Mouse (Mus musculus): ENCODE measurements around the gene Myo15b. TPM values are rescaled to one million over a fixed set of nuclear protein-coding genes. Genes with fewer than 3 reads are reported as not detected.

Myo15b gene
- total and polyA plus RNA-seq, 2 experiments = 0.28 to 0.51 TPM

GRCm38 (mm10) chr11:115812095-115812494 lies 46.1 kb upstream of the Myo15b start:
- Histone ChIP-seq H3K79me2 (ENCODE audit: control insufficient read depth, insufficient read depth, low read length) (peaks cover 18% of the 10 kb centered on the region; the same call in 1 of the 2 replicates), H3K9ac (ENCODE audit: low read depth, low read length) (peak overlapping the region; percentile 85), H3K36me3 (ENCODE audit: control insufficient read depth, insufficient read depth, low read length) (no peaks in the 10 kb centered on the region), H3K27me3 (ENCODE audit: control insufficient read depth, insufficient read depth, low read length) (no peaks in the 10 kb centered on the region), H3K27ac (replicated peaks; ENCODE audit: insufficient read depth, low read depth, low read length) (peak overlapping the region; percentile 87; the same call in 1 of the 2 replicates), H3K4me3 (ENCODE audit: insufficient read depth, low read depth, low read length) (peak overlapping the region; percentile 87), H3K4me1 (ENCODE audit: control insufficient read depth, insufficient read depth, low read length) (peaks cover 28% of the 10 kb centered on the region)
- 43% methylated on average over 7 of the region's 7 CpGs for WGBS
- DNase-seq (ENCODE audit: extremely low read depth, low read depth, low spot score) = no peak
- TF ChIP-seq POLR2A (IDR thresholded peaks at IDR 0.05; ENCODE audit: extremely low read depth, insufficient read depth, low read length) = no peak

- peaks cover 18% of the 10 kb centered on the region; the same call in 1 of the 2 replicates for H3K79me2 ChIP-seq (ENCODE audit: control insufficient read depth, insufficient read depth, low read length)
- H3K27me3 ChIP-seq (ENCODE audit: control insufficient read depth, insufficient read depth, low read length) = no peaks in the 10 kb centered on the region
- H3K9ac ChIP-seq (ENCODE audit: low read depth, low read length) = peak overlapping the region; percentile 85
- H3K36me3 ChIP-seq (ENCODE audit: control insufficient read depth, insufficient read depth, low read length) = no peaks in the 10 kb centered on the region
- H3K4me3 ChIP-seq (ENCODE audit: insufficient read depth, low read depth, low read length) = peak overlapping the region; percentile 87
- DNase-seq (ENCODE audit: extremely low read depth, low read depth, low spot score) = no peak
- no peak for TF ChIP-seq CTCF (IDR thresholded peaks at IDR 0.05; ENCODE audit: low read depth, low read length)
- no peak for TF ChIP-seq POLR2A (IDR thresholded peaks at IDR 0.05; ENCODE audit: extremely low read depth, insufficient read depth, low read length)
- H3K27ac ChIP-seq (replicated peaks; ENCODE audit: insufficient read depth, low read depth, low read length) = peak overlapping the region; percentile 87
- whole genome bisulfite sequencing = 4% methylated on average over 28 of the region's 28 CpGs
- H3K4me1 ChIP-seq (ENCODE audit: control insufficient read depth, insufficient read depth, low read length) = peaks cover 28% of the 10 kb centered on the region
These were observed 45.4 kb upstream of the Myo15b start for GRCm38 (mm10) chr11:115812533-115813420.

DNA sequence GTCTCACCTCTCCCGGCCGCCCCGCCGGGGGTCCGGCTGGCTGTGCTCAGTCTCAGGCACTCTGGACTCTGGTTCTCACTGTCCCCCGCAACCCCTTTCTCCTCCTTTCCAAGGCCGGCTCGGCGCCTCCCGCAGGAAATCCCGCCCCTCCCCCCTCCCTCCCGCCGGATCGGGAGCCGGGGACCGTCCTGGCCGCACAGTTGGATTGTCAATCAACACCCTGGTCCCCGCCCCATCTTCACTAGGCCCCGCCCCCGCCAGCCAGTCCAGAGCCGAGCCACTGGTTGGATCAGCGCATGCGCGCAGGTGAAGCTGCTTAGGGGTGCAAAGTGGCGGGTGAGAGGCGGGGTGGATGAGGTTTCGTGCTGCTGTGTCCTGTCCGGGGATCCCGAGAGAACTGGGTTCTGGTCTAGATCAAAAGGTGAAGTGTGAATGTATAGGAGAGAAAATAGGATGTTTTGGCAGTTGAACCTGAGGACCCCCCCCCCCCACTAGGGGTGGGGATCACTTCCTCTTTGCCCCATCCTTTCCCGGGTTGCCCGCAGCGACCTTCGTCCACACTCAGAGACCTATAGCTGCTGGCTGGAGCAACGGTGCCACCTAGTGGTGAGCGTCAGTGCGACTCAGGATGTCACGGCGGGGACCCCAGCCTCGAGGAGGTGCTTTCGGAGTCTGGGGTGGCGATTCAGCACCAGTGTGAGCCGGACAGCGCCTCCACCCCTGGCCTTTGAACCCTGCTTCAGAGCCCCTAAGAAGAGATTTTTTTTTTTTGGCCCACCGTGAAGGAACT lies 44.5 kb upstream of the Myo15b start, which contains the start of gene Caskin2:
Gene Caskin2 (minus strand): TSS at position 133 of the 790 bp plus-strand sequence.
- H3K4me1 ChIP-seq (ENCODE audit: control insufficient read depth, insufficient read depth, low read length) = peaks cover 28% of the 10 kb centered on the region
- DNase-seq (ENCODE audit: extremely low read depth, low read depth, low spot score) = peak; percentile 82

DNA sequence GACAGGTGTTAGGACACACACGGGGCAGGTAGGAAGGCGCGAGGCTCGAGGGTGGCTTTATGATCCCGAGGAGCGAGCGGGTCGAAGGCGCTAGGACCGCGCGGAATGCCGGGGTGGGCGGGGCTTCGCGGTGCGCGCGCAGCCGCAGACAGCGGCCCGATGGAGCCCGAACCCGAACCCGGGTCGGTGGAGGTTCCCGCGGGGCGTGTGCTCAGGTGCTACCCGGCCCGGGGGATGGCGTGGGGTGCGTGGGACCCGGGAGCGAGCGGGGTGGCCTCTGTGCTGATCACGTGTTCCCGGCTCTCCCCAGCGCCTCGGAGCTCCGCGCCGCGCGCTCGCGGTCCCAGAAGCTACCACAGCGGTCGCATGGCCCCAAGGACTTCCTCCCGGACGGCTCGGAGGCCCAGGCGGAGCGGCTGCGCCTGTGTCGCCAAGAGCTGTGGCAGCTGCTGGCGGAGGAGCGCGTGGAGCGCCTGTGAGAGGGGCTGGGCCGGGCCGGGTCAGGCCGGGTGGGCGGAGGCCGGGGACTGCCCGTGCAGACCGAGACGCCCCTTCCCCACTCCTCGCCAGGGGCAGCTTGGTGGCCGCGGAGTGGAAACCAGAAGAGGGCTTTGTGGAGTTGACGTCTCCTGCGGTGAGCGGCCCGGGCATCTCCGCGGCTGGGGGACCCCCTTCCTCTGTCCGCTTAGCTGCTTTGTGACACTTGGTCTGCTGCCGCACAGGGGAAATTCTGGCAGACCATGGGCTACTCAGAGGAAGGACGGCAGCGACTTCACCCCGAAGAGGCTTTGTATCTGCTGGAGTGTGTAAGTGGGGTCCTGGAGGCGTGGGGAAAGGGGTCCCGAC lies 43.4 kb upstream of the Myo15b start, which contains the start of gene Tsen54:
Gene Tsen54 (plus strand): TSS at position 120 of the 846 bp plus-strand sequence.
- peak within 1 kb of the TSS; percentile 95 for H3K4me3 ChIP-seq (ENCODE audit: insufficient read depth, low read depth, low read length)
- TF ChIP-seq CTCF (IDR thresholded peaks at IDR 0.05; ENCODE audit: low read depth, low read length) (no peak), POLR2A (IDR thresholded peaks at IDR 0.05; ENCODE audit: extremely low read depth, insufficient read depth, low read length) (0 out of 2 replicates have a peak, but pooled peaks have one; percentile 34)
- peaks cover 28% of the 10 kb centered on the region for H3K4me1 ChIP-seq (ENCODE audit: control insufficient read depth, insufficient read depth, low read length)
- DNase-seq (ENCODE audit: extremely low read depth, low read depth, low spot score) = peak; percentile 48
- H3K79me2 ChIP-seq (ENCODE audit: control insufficient read depth, insufficient read depth, low read length) = peaks cover 14% of the 10 kb centered on the region; the same call in 1 of the 2 replicates
- no peaks in the 10 kb centered on the region for H3K36me3 ChIP-seq (ENCODE audit: control insufficient read depth, insufficient read depth, low read length)
- 0 out of 2 replicates have a peak within 1 kb of the TSS, but pooled peaks have one; percentile 20 for H3K27ac ChIP-seq (replicated peaks; ENCODE audit: insufficient read depth, low read depth, low read length)
- no peaks in the 10 kb centered on the region for H3K27me3 ChIP-seq (ENCODE audit: control insufficient read depth, insufficient read depth, low read length)
- 3% methylated on average over 84 of the region's 84 CpGs for WGBS
- peak within 1 kb of the TSS; percentile 86 for H3K9ac ChIP-seq (ENCODE audit: low read depth, low read length)

More for the DNA sequence above, 44.5 kb upstream of the Myo15b start, which contains the start of gene Caskin2:
- H3K27ac ChIP-seq (replicated peaks; ENCODE audit: insufficient read depth, low read depth, low read length) = peak within 1 kb of the TSS; percentile 87
- no peaks in the 10 kb centered on the region for H3K27me3 ChIP-seq (ENCODE audit: control insufficient read depth, insufficient read depth, low read length)
- H3K4me3 ChIP-seq (ENCODE audit: insufficient read depth, low read depth, low read length) = peak within 1 kb of the TSS; percentile 95
- TF ChIP-seq POLR2A (IDR thresholded peaks at IDR 0.05; ENCODE audit: extremely low read depth, insufficient read depth, low read length) (peak; percentile 77), CTCF (IDR thresholded peaks at IDR 0.05; ENCODE audit: low read depth, low read length) (peak; percentile 95)
- WGBS = under 1% methylated on average over 44 of the region's 44 CpGs
- no peaks in the 10 kb centered on the region for H3K36me3 ChIP-seq (ENCODE audit: control insufficient read depth, insufficient read depth, low read length)
- H3K79me2 ChIP-seq (ENCODE audit: control insufficient read depth, insufficient read depth, low read length) = peaks cover 17% of the 10 kb centered on the region; the same call in 1 of the 2 replicates
- H3K9ac ChIP-seq (ENCODE audit: low read depth, low read length) = peak within 1 kb of the TSS; percentile 85

DNA sequence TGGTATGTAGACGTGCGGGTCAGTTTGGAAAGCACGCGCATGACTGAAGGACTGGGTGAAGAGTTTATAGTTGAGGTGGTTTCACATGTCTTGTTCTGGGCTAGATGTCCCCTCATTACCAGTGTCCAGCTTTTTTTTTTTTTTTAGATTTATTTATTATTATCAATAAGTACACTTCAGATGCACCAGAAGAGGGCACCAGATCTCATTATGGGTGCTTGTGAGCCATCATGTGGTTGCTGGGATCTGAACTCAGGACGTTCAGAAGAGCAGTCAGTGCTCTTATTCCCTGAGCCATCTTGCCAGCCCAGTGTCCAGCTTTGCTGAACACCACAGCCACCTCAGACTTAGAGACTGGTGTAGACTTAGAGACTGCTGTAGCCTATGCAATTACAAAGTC lies 40.9 kb upstream of the Myo15b start:
- no peak overlapping the region for H3K9ac ChIP-seq (ENCODE audit: low read depth, low read length)
- no peak overlapping the region for H3K27ac ChIP-seq (replicated peaks; ENCODE audit: insufficient read depth, low read depth, low read length)
- WGBS = 83% methylated on average over 5 of the region's 5 CpGs
- no peak overlapping the region for H3K4me3 ChIP-seq (ENCODE audit: insufficient read depth, low read depth, low read length)
- TF ChIP-seq CTCF (IDR thresholded peaks at IDR 0.05; ENCODE audit: low read depth, low read length) (no peak), POLR2A (IDR thresholded peaks at IDR 0.05; ENCODE audit: extremely low read depth, insufficient read depth, low read length) (no peak)
- H3K79me2 ChIP-seq (ENCODE audit: control insufficient read depth, insufficient read depth, low read length) = peaks cover 10% of the 10 kb centered on the region; the same call in 1 of the 2 replicates
- no peaks in the 10 kb centered on the region for H3K36me3 ChIP-seq (ENCODE audit: control insufficient read depth, insufficient read depth, low read length)
- peaks cover 14% of the 10 kb centered on the region for H3K4me1 ChIP-seq (ENCODE audit: control insufficient read depth, insufficient read depth, low read length)
- no peaks in the 10 kb centered on the region for H3K27me3 ChIP-seq (ENCODE audit: control insufficient read depth, insufficient read depth, low read length)
- DNase-seq (ENCODE audit: extremely low read depth, low read depth, low spot score) = no peak

Measured in liver, adult 2 months (tissue).